Mouse (Mus musculus) heart, postnatal 10 days (tissue): ENCODE measurements at regions not wholly inside any gene's neighbourhood (a gene's known extent, or its start where the extent isn't known, plus 50 kb on each side); places are given as distances from the start of the nearest gene placed in this dataset.

Experiments used
- DNase-seq, 2 experiments: peaks; one replicate each; pipeline ENCODE4 v3.0.0; 2021
- intact Hi-C: fragments of 180-260 bp; cut with DNase I; formaldehyde crosslinking; loops from one replicate; pipeline ENCODE4 v1.15.1; 2025

- no peak for DNase-seq
- intact Hi-C loops = no loop called here
Observed at GRCm38 (mm10) chr4:58728641-58729040, 58.9 kb downstream of the Olfr267 start.

DNA sequence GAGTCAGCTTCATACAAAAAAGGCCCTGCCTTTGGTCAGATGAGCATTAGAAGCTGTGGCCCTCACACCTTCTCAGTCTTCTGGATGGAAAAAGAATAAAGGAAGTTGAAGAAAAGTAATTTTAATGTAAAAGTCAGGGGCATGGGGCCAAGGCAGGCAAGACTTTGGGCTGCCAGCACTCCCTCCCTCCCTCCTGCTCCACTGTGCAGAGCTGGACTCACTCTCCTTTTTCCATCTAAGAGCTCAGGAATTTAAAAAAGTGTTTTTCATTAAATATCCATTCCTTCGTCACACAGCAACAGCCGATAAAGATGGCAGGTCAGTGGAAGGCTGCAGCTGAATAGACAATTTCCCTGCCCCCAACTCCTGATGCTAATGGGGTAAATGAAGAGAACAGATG, 61.1 kb downstream of the Olfr267 start:
- DNase-seq = no peak
- intact Hi-C loops = no loop called here

GRCm38 (mm10) chr4:58722772-58723171, 64.7 kb downstream of the Olfr267 start:
- peak in 1 of 2 experiments; percentile 38 for DNase-seq
- intact Hi-C loops = no loop called here

GRCm38 (mm10) chr4:58720682-58721081, 66.8 kb downstream of the Olfr267 start:
- intact Hi-C loops = no loop called here

DNA sequence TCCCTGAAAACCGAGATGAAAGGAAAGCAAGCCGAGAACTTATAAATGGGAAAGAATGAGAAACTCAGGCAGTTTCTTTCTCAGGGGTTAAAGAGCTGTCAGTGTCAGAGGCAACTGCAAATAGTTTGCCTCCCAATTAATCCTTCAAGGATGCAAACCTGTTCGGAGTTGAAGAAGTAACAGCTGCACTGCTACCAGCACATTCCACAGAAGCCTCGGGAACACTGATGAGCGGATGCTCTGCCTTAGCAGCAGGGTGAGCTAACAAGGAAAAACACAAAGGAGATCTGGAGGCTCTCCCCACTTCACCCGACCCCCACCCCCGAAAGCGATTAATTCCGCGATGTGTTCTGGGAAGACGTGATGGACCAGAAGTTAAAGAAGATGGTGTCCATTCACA, 71.1 kb downstream of the Olfr267 start:
- DNase-seq = no peak
- intact Hi-C loops = no loop called here

More at GRCm38 (mm10) chr4:58720682-58721081, 66.8 kb downstream of the Olfr267 start:
- no peak for DNase-seq

GRCm38 (mm10) chr4:58715846-58716245, 71.7 kb downstream of the Olfr267 start:
- intact Hi-C loops = no loop called here
- no peak for DNase-seq

- intact Hi-C loops = no loop called here
- DNase-seq = peak in 1 of 2 experiments; percentile 20
Observed at GRCm38 (mm10) chr4:58714221-58714620, 73.3 kb downstream of the Olfr267 start.

DNA sequence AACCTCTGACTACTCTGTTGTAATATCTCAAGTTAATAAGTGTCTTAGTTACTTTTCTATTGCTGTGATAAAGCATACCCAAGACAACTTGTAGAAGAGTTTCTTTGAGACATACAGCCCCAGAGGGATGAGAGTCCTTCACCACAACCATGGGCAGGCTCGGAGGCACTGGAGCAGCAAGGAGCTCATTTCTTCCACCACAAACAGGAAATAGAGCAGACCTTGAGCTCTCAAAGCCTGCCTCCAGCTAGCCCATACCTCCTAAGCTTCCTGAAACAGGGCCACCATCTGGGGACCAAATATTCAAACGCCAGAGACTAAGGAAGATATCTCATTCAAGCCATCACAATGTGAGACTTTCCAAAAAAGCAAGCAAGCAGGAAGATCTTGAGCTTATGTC, 74.6 kb downstream of the Olfr267 start:
- DNase-seq = no peak
- intact Hi-C loops = no loop called here

DNA sequence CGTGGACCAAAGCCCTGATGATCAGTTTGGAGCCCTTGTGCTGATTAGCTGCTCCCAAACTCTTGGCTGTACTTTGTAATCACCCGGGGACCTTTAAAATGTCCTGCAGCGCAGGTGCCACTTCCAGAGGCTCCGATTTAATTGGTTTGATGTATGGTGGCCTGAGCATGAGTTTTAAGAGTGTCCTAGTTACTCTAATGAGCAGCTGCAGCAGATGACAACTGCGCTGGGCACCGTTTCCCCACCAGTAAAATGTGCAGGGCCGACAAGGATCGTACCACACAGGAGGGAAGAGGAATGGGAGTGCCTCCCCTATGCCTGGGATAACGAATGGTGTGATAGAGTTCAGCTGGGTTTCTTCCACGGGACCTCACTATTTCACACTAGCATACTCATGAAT, 75.3 kb downstream of the Olfr267 start:
- no peak for DNase-seq
- intact Hi-C loops = no loop called here

GRCm38 (mm10) chr4:58699236-58699798, 88.2 kb downstream of the Olfr267 start:
- intact Hi-C loops = no loop called here
- no peak for DNase-seq

GRCm38 (mm10) chr4:58698828-58699227, 88.7 kb downstream of the Olfr267 start:
- DNase-seq = peak; percentile 29 to 38
- intact Hi-C loops = no loop called here

DNA sequence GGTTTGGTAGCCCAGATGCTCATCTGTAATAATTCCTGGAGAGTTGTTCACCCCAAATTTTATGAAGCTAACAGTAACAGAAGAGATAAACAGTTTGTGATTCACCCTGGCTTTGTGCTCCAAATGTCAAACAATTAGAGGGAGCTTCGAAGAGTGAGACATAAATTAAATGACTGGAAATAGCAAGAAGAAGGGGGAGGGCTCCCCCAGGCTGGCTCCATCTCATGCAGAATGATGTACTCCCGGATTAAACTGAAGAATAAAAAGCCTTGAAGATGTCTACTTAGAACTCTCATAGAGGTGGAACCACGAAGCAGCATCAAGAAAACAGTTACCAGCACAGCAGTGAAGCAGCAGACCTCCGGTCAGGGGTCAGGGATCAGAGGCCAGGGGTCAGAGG, 90.8 kb downstream of the Olfr267 start:
- intact Hi-C loops = no loop called here
- no peak for DNase-seq

- intact Hi-C loops = no loop called here
- DNase-seq = no peak
Observed at GRCm38 (mm10) chr4:58695281-58695680, 92.2 kb downstream of the Olfr267 start.

DNA sequence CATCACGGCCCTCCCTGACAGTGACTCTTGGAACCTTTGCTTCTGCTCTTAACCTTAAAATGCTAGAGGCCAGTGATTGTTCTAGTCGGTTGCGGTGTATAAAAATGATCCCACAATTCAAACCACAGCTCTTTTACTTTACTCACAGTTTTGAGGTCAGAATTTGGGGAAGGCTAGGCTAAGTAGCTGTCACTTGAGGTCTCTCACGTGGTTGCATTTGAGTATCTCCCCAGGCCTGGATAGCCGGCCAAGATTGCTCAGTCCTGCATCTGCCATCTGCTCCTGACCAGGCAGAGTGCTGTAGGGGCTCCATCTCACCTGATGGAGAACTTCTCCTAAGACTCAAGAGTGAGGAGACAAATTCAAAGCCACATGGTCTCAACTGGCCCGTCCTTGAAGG, 94.5 kb downstream of the Olfr267 start:
- intact Hi-C loops = no loop called here
- DNase-seq = no peak

DNA sequence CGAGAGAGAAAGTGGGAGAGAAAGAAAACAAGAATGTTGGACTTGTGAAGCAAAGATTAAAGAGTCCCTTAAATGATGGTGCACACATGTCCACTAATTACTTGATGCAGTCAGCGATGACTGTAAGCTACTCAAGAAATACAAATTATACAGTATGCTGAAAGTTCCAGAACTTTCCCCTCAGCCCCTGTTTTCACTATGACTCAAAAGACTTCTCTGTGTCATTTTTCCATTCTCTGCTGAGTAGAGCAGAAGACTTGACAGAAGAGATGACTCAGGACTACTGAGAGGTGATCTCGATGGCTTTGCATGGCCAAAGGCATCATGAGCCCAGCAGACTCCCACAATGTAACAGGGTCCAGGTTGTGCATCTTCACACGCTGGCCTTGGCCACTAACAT, 105.6 kb downstream of the Olfr267 start:
- DNase-seq = no peak
- intact Hi-C loops = no loop called here

- intact Hi-C loops = no loop called here
- no peak for DNase-seq
Observed at GRCm38 (mm10) chr4:58677701-58678385, 109.7 kb downstream of the Olfr267 start.

GRCm38 (mm10) chr4:58671406-58672035, 116.0 kb downstream of the Olfr267 start:
- intact Hi-C loops = no loop called here
- DNase-seq = no peak

DNA sequence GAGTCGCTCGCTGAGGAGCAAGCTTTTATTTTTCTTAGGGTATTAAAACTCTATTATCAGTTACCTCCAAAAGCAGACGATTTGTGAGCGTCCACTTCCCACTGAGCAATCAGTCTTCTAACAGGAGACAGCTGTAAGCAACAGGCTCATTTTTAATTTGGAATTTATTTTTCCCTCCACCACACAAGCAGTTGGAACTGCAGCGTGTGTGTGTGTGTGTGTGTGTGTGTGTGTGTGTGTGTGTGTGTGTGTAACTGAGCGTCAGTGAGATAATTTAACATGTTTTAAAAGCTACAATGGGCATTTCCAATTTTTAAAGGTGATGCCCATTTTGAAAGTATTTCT, 116.6 kb downstream of the Olfr267 start:
- intact Hi-C loops = no loop called here
- no peak for DNase-seq

DNA sequence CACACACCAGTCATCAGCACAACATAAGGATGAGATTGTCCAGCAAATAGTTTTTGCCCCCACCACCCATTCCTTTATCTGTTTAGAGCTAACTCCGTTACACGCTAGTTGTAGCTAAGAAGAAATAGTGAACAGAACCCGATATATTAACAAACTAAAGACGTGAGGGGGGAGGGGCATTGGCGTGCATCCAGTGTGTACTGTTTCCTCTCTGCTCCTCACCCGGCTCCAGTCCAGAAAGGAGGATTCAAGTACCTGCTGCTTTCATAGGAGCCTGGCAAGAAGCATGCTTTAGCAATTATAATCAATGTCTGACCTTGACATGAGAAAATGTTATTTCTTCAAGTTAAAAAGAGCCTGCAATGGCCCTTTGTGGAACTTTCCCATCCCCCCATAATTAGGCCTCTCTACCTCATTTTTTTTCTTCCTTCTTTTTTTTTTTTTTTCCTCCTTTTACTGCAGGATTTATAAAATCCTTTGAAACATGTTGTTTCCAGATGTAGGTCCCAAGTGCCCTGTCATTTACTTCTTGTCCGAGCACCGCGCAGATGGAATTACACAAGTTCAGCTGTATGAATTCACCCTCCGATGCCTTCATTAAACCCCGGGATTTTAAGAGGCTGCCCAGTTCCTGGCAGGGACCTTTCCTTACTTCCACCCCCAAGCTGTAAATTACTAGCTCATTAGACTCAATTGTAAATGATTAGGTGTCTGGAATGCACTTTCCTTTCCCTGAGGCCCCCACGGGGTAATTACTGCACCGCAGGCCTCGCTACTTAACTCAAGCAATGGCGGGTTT, 116.6 kb upstream of the Lpar1 start:
- DNase-seq = no peak
- intact Hi-C loops = no loop called here

GRCm38 (mm10) chr4:58668368-58669153, 114.9 kb upstream of the Lpar1 start:
- intact Hi-C loops = no loop called here
- DNase-seq = no peak
